Mouse (Mus musculus) MEL (cell line): ENCODE data around the gene Gpatch1. TPM values are rescaled to one million over a fixed set of nuclear protein-coding genes. Genes with fewer than 3 reads are reported as not detected.

Source experiments
- DNase-seq: peaks from one replicate; pipeline ENCODE4 v3.0.0; 2011; ENCODE audit warnings: low read depth, low spot score
- H3K27ac ChIP-seq: 2 replicates; pipeline ENCODE4 v1.5.1; 2012; ENCODE audit warnings: low read depth, mild to moderate bottlenecking, control low read depth, low read length, moderate library complexity; ENCODE audit not compliant: control insufficient read depth
- H3K27me3 ChIP-seq, 2 experiments: fragments of 150-350 bp in 1 of 2; sonication (generic) in 1 of 2; 2 replicates each; pipeline ENCODE4 v1.6.1; 2012; ENCODE audit warnings: low read length in 2 of 2, mild to moderate bottlenecking in 2 of 2, improper control_type of control experiment in 1 of 2, moderate library complexity in 1 of 2; ENCODE audit not compliant: insufficient read depth in 2 of 2, control insufficient read depth in 1 of 2
- H3K36me3 ChIP-seq, 2 experiments: 2 replicates each; pipeline ENCODE4 v1.6.1; 2012 to 2014; ENCODE audit warnings: low read length in 2 of 2, improper control_type of control experiment in 1 of 2, inconsistent platforms in 1 of 2, mild to moderate bottlenecking in 1 of 2; ENCODE audit not compliant: insufficient read depth in 2 of 2, control insufficient read depth in 1 of 2
- H3K4me1 ChIP-seq, 2 experiments: fragments of 150-350 bp in 1 of 2; sonication (generic) in 1 of 2; 2 replicates each; pipeline ENCODE4 v1.6.1; 2012; ENCODE audit warnings: low read length in 2 of 2, improper control_type of control experiment in 1 of 2, mild to moderate bottlenecking in 1 of 2; ENCODE audit not compliant: insufficient read depth in 2 of 2, control insufficient read depth in 1 of 2
- H3K4me3 ChIP-seq, 2 experiments: fragments of 150-350 bp in 1 of 2; sonication (generic) in 1 of 2; 2 replicates each; pipeline ENCODE4 v1.5.1; 2012; ENCODE audit warnings: low read depth in 2 of 2, low read length in 2 of 2, mild to moderate bottlenecking in 2 of 2, moderate library complexity in 2 of 2, control low read depth in 1 of 2, improper control_type of control experiment in 1 of 2; ENCODE audit not compliant: control insufficient read depth in 1 of 2, insufficient read depth in 1 of 2
- H3K79me2 ChIP-seq: 2 replicates; pipeline ENCODE4 v1.6.1; 2012; ENCODE audit warnings: mild to moderate bottlenecking, low read length, moderate library complexity; ENCODE audit not compliant: control insufficient read depth, poor library complexity, insufficient read depth
- H3K9ac ChIP-seq: 2 replicates; pipeline ENCODE4 v1.6.1; 2012; ENCODE audit warnings: low read depth, mild to moderate bottlenecking, control low read depth, low read length, moderate library complexity; ENCODE audit not compliant: control insufficient read depth, poor library complexity, severe bottlenecking
- H3K9me3 ChIP-seq: fragments of 150-350 bp; sonication (generic); replicated peaks from 2 replicates; pipeline ENCODE4 v1.6.1; 2012; ENCODE audit warnings: mild to moderate bottlenecking, low read length, improper control_type of control experiment, moderate library complexity; ENCODE audit not compliant: insufficient read depth
- BHLHE40 ChIP-seq: IDR thresholded peaks from 2 replicates; pipeline ENCODE4 v1.6.1; 2012; ENCODE audit warnings: low read depth, mild to moderate bottlenecking, inconsistent platforms, low read length, improper control_type of control experiment, borderline replicate concordance
- CHD2 ChIP-seq: IDR thresholded peaks from 2 replicates; pipeline ENCODE4 v1.6.1; 2011; ENCODE audit warnings: low read length, improper control_type of control experiment
- CTCF ChIP-seq, 3 experiments: IDR thresholded peaks in 2 of 3; conservative IDR thresholded peaks in 1 of 3; 2 replicates each; pipeline ENCODE4 v1.5.1; 2011 to 2012; ENCODE audit warnings: low read length in 3 of 3, low read depth in 2 of 3, mild to moderate bottlenecking in 2 of 3, improper control_type of control experiment in 1 of 3, inconsistent platforms in 1 of 3, mixed read lengths in 1 of 3, moderate library complexity in 1 of 3; ENCODE audit not compliant: control insufficient read depth in 1 of 3, insufficient read depth in 1 of 3, poor library complexity in 1 of 3, severe bottlenecking in 1 of 3
- EP300 ChIP-seq, 2 experiments: IDR thresholded peaks; 2 replicates each; pipeline ENCODE4 v1.6.1; 2011; ENCODE audit warnings: improper control_type of control experiment in 2 of 2, low read length in 2 of 2, low read depth in 1 of 2, mild to moderate bottlenecking in 1 of 2
- GATA1 ChIP-seq: IDR thresholded peaks from 2 replicates; pipeline ENCODE4 v1.6.1; 2011; ENCODE audit warnings: low read depth, low read length, improper control_type of control experiment
- JUND ChIP-seq: IDR thresholded peaks from 2 replicates; pipeline ENCODE4 v1.6.1; 2011; ENCODE audit warnings: low read depth, mild to moderate bottlenecking, improper control_type of control experiment, low read length
- MAX ChIP-seq: IDR thresholded peaks from 2 replicates; pipeline ENCODE4 v1.6.1; 2011; ENCODE audit warnings: low read length, improper control_type of control experiment
- MAZ ChIP-seq: IDR thresholded peaks from 2 replicates; pipeline ENCODE4 v1.6.1; 2012; ENCODE audit warnings: low read depth, mild to moderate bottlenecking, inconsistent platforms, low read length, improper control_type of control experiment
- MXI1 ChIP-seq: IDR thresholded peaks from 2 replicates; pipeline ENCODE4 v1.6.1; 2011; ENCODE audit warnings: mild to moderate bottlenecking, low read depth, low read length, improper control_type of control experiment
- MYC ChIP-seq: IDR thresholded peaks from 2 replicates; pipeline ENCODE4 v1.6.1; 2011; ENCODE audit warnings: low read depth, mild to moderate bottlenecking, low read length, improper control_type of control experiment, moderate library complexity
- RAD21 ChIP-seq: IDR thresholded peaks from 2 replicates; pipeline ENCODE4 v1.6.1; 2011; ENCODE audit warnings: mild to moderate bottlenecking, low read depth, low read length, improper control_type of control experiment
- SIN3A ChIP-seq: IDR thresholded peaks from 2 replicates; pipeline ENCODE4 v1.6.1; 2012; ENCODE audit warnings: low read length, improper control_type of control experiment, inconsistent platforms
- SMC3 ChIP-seq: IDR thresholded peaks from 2 replicates; pipeline ENCODE4 v1.6.1; 2011; ENCODE audit warnings: low read depth, low read length, improper control_type of control experiment
- TCF12 ChIP-seq: IDR thresholded peaks from 2 replicates; pipeline ENCODE4 v1.6.1; 2014; ENCODE audit warnings: low read depth, mild to moderate bottlenecking, inconsistent platforms, low read length, improper control_type of control experiment, moderate library complexity
- USF1 ChIP-seq: IDR thresholded peaks from 2 replicates; pipeline ENCODE4 v1.6.1; 2014; ENCODE audit warnings: low read depth, mild to moderate bottlenecking, inconsistent platforms, low read length, improper control_type of control experiment, moderate library complexity
- ZC3H11A ChIP-seq: IDR thresholded peaks from 2 replicates; pipeline ENCODE4 v1.6.1; 2012; ENCODE audit warnings: low read depth, mild to moderate bottlenecking, inconsistent platforms, low read length, improper control_type of control experiment
- ZNF384 ChIP-seq: IDR thresholded peaks from 2 replicates; pipeline ENCODE4 v1.6.1; 2012; ENCODE audit warnings: low read depth, mild to moderate bottlenecking, inconsistent platforms, low read length, improper control_type of control experiment
- polyA plus RNA-seq, 2 experiments: library from polyadenylated mRNA; stranded (reverse) in 1 of 2; unstranded in 1 of 2; fragments of >175 nt in 1 of 2; fragments of >200 nt in 1 of 2; gene quantifications; 2 replicates each; pipeline versions ENCODE4 v1.2.1 to v1.2.4; 2012; ENCODE audit warnings: low replicate concordance in 2 of 2, low read depth in 1 of 2; ENCODE audit not compliant: insufficient read length in 2 of 2, insufficient read depth in 1 of 2, missing spikeins in 1 of 2
- total RNA-seq: library from RNA; depleted of rRNA; stranded (reverse); fragments of 300-350 nt; gene quantifications from 2 replicates; pipeline ENCODE4 v1.2.3, GENCODE M21; 2012

Gpatch1 gene
- total and polyA plus RNA-seq, 3 experiments, result 8.5 to 13.4 TPM; not detected in 1

DNA sequence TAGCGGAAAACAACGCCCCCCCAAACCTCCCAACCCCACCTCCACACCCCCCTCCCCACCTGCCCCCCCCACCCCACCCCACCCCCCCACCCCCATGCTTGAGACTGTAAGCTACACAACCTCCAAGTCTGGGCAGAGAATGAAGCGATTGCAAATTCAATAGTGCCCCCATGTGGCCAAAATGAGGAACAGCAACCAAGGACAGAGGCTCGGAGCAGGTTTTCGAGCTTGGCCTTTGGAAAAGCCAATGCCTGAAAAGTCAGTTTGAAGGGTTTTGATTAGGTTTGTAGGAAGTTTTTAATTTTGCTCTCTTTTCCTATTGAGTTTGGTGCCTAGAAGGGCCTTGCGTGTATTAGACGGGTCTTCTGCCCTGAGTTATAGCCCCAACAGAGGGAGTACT, 53.5 kb downstream of the Gpatch1 start:
- Histone ChIP-seq H3K36me3 (peaks cover 0 to 5% of the 10 kb centered on the region in 2 experiments; a peak in 2 of 4 replicates), H3K79me2 (no peaks in the 10 kb centered on the region), H3K27me3 (no peaks in the 10 kb centered on the region), H3K9ac (no peak overlapping the region; the same call in 1 of the 2 replicates), H3K27ac (no peak overlapping the region), H3K4me1 (peaks cover 0 to 21% of the 10 kb centered on the region in 2 experiments; a peak in 2 of 4 replicates), H3K4me3 (no peak overlapping the region), H3K9me3 (no peaks in the 10 kb centered on the region)
- DNase-seq, result peak; percentile 72
- TF ChIP-seq MXI1 (no peak), CHD2 (no peak), MAZ (0 out of 2 replicates have a peak, but pooled peaks have one; percentile 19), BHLHE40 (0 out of 2 replicates have a peak, but pooled peaks have one; percentile 20), SMC3 (peak; percentile 58), ZC3H11A (peak; percentile 54), RAD21 (peak; percentile 77), JUND (no peak), CTCF (IDR thresholded peaks at IDR 0.05 in 2 of 3, conservative IDR thresholded peaks at IDR 0.05 in 1 of 3; ENCODE audit: control insufficient read depth in 1 of 3, insufficient read depth in 1 of 3, low read depth in 2 of 3, low read length in 3 of 3, poor library complexity in 1 of 3, severe bottlenecking in 1 of 3) (peak; percentile 68 to 79 (median 78))

DNA sequence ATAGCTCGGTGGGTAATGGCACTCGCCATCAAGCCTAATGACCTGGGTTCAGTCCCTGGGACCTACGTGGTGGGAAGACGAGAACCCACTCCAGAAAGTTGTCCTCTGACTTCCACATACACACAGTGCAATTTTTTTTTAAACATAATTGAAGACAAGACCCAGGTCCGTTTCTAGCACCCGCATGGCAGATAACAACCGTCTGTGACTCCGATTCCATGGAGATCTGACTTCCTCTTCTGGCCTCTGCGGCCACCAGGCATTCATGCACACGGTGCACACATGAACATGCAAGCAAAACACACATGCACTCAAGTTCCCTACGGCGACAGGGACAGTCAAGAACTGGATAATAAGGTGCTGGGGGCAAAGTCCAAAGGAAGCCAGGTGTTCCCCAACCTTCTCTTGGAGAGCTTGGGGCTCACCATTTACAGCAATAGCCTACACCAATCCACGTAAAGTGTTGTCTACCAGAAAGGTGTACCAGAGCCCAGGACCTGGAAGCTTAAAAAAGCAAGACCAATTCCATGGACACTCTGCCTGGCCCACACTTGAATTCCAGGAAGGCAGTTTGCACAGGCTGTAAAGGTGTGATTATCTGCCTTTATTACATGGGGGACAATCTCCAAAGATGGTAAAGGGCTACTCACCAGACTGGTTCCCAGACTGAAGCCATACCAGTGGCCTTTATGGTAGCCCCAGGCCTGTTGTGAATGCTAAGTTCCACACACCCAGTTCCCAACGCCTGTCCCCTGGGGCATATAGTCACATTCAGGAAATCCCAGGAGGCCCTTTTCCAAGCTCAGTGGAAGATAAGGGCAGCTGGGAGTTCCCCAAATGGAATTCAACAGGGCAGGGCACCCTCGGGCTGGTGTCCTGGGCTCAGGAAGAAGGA, 54.4 kb downstream of the Gpatch1 start:
- TF ChIP-seq ZNF384 (peak; percentile 71; the same call in 1 of the 2 replicates), GATA1 (peak; percentile 59; the same call in 1 of the 2 replicates), ZC3H11A (no peak), EP300 (IDR thresholded peaks at IDR 0.05; ENCODE audit: low read depth in 1 of 2, low read length in 2 of 2) (peak in 1 of 2 experiments; percentile 37; a peak in 1 of 4 replicates), MYC (0 out of 2 replicates have a peak, but pooled peaks have one; percentile 49), TCF12 (0 out of 2 replicates have a peak, but pooled peaks have one; percentile 30), USF1 (no peak), SIN3A (0 out of 2 replicates have a peak, but pooled peaks have one; percentile 29), MAX (peak; percentile 56)
- H3K4me3 ChIP-seq, result peak overlapping the region in 1 of 2 experiments; percentile 12; a peak in 2 of 4 replicates
- H3K36me3 ChIP-seq, result peaks cover 0 to 5% of the 10 kb centered on the region in 2 experiments; a peak in 2 of 4 replicates
- DNase-seq, result peak; percentile 76
- H3K27ac ChIP-seq, result no peak overlapping the region
- peak overlapping the region; percentile 21 for H3K9ac ChIP-seq
- no peaks in the 10 kb centered on the region for H3K79me2 ChIP-seq
- H3K9me3 ChIP-seq, result no peaks in the 10 kb centered on the region
- no peaks in the 10 kb centered on the region; a peak in 1 of 4 replicates for H3K27me3 ChIP-seq
- H3K4me1 ChIP-seq, result peaks cover 0 to 15% of the 10 kb centered on the region in 2 experiments; a peak in 1 of 4 replicates
